Mouse (Mus musculus) frontal cortex, adult (tissue): ENCODE measurements around the gene Dr1.
"Not testable (repeated sequence)": the region's sequence is repeated elsewhere in the genome, so short reads cannot be mapped to it uniquely, and the experiment has no call there.

Experiments
- ATAC-seq: cut with Nextera tagmentation; 2 replicates; pipeline ENCODE4 v1.9.2; 2017; ENCODE audit warnings: mild to moderate bottlenecking, moderate library complexity, mixed read lengths; ENCODE audit not compliant: low TSS enrichment

Gene Dr1

DNA sequence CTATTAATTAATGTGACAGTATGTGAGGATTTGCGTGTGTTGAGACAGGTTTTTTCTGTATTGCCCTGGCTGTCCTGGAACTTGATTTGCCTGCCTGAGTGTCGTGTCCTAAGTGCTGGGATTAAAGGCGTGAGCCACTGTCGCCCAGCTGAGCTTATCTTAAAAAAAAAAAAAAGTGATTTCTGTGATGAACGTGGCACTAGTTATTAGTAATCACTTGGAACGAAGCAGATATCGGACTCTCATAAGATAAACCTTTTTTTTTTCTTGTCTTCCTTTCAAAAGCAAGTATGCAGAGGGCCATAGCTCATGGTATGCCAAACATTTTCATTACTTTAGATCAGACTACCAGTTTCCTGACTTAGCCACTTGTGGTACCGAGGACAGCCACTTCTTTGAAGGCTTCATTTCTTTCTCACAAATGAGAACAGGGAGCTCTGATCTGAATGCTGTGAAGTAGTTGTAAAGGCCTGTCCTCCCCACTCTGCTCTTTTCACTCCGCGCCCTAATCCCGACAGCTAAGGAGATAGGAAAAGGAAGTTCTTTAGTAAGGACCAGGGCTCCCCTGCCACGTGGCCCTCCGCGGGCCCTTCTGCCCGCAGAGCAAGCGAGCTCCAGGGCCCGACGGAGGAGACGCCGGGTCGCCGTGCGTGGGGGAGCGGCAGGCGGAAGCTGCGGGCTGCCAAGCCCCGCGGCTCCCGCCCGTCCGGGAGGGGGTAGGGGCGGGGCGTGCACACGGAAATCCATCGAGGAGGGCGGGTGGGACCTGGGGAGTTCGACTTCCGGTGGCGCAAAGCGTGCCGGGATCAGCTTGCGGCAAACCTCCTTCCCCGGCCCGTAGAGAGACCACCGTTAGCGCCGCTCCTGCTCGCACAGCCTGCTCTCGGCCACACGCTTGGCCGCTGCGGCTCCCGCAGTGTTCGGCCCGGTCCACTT, at the start of gene Dr1:
Gene Dr1 (plus strand): TSS at position 771 of the 936 bp plus-strand sequence.
- peak; percentile 99 for ATAC-seq

DNA sequence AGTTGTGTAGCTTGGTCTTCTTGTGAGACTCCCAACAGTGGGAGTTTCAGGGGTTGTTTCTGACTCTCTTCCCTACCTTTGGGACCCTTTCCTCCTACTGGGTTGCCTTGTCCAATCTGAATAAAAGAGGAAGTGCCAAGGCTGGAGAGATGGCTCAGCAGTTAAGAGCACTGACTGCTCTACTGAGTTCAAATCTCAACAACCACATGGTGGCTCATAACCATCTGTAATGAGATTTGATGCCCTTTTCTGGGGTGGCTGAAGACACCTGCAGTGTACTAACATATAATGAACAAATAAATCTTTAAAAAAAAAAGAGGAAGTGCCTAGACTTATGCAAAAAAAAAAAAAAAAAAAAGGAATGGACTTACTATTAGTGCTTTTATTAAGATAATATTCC, 44.6 kb upstream of the Dr1 start:
- ATAC-seq, result no peak

DNA sequence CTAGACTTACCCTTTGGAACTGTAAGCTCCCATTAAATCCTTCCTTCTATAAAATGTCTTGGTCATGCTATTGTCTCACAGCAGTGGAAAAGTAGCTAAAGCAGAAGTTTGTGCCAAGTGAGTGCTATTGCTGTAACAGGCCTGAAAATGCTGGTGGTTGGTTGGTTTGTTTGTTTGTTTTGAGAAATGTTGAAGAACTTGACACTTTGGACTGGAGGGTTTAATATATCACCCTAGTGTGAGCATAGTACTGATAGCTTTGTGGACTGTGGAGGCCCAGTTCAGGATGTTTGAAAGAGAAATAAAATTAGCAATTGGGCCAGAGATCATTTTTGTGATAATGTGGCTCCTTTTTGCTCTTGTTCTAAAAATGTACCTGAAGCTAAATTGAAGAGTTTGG, 42.5 kb upstream of the Dr1 start:
- ATAC-seq, result no peak

DNA sequence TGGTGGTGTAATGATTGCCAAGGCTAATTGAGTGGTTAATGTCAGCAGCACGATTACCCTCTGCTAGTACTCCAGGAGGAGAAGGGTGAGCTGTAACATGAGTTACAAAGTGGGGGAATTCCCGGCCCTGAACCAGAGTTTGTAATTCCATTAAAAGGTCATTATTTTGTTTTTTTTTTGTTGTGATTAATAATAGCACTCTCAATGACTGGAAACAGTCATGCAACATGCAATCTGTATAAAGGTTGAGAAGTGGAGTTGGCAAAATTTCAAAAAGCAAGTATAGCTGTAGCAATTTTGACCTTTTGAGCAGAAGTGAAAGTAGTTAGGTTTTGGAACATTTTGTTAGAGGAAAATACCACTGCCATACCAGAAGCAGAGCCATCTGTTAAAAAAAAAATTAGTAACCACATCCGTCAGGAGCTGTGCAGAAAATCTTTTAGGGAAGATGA, 22.4 kb upstream of the Dr1 start:
- no peak for ATAC-seq

DNA sequence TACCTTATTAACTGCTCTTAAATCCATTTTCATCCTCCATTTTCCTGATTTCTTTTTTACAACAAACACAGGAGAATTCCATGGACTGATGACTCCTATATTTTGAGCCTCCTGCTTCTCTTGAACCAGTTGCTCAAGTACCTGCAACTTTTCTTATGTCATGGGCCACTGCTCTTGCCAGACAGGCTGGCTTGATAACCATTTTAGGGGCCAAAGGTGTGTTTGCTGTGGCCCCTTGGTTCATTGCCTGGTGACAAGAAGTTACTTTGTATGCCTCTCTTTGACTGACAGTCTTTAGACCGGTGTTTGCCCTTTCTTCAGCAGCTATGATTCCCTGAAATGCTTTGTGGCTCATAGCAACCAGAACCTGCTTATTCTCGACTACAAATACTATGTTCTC, 18.7 kb upstream of the Dr1 start:
- no peak for ATAC-seq

DNA sequence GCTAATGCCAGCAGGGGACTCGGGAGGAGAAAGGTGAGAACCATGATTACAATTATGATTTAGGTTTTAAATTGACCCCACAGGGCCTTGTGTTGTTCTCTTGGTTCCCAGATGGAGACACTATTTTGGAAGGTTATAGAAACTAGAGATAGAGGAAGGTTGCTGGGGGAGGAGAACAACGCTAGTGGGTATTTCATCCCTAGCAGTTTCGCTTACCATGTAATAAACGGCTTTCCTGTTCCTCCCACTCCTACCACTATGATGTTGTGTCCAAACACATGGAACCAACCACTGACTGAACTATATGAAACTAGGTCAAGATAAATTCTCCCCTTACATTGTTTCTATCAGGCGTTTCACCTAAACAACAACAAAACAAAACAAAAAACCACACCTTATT, 13.4 kb upstream of the Dr1 start:
- no peak for ATAC-seq

DNA sequence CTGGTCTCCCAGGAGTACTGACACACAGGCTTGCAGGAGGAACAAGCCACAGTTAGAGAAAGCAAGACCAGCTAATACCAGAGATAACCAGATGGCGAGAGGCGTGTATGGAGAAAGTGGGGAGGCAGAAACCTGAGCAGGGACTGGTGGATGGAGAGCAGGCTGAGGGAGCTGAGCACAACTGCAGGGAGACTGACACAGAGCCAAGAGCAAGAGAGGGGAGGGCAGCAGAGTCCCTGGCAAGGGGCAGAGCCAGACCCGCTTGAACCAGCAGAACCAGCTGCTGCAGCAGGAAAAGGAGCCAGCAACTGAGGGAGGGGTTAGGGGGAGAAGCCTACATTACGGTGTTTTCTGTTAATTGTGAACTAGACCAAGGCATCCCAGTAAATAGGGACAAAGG, 6.0 kb upstream of the Dr1 start:
- peak; percentile 34 for ATAC-seq

DNA sequence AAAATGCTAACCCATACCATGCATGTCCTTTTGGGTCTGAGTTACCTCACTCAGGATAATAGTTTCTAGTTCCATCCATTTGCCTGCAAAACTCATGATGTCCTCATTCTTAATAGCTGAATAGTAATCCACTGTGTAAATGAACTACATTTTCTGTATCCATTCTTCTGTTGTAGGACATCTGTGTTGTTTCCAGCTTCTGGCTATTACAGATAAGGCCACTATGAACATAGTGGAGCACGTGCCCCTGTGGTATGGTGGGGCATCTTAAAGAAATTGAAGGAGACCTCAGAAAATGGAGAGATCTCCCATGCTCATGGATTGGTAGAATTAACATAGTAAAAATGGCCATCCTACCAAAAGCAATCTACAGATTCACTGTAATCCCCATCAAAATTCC, 4.9 kb upstream of the Dr1 start:
- not testable (repeated sequence) for ATAC-seq

DNA sequence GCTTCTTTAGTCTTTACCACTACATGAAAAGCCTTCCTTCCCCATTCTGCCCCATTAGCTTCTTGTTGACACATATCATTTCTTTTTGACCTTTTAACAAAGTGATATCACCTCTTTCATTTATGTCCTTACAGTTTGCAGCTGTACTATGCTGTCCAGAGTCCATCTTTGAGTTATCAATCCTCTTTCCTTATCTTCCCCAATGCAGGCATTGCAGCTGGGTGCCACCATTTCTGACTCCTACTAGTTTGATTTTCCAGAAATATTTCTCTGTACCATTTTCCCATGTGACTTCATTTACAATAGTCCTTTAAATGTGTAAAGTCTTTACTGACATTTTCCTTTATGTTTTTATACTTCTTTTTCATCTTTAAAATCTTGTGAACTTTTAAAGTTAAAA, 1.7 kb upstream of the Dr1 start:
- ATAC-seq, result no peak

DNA sequence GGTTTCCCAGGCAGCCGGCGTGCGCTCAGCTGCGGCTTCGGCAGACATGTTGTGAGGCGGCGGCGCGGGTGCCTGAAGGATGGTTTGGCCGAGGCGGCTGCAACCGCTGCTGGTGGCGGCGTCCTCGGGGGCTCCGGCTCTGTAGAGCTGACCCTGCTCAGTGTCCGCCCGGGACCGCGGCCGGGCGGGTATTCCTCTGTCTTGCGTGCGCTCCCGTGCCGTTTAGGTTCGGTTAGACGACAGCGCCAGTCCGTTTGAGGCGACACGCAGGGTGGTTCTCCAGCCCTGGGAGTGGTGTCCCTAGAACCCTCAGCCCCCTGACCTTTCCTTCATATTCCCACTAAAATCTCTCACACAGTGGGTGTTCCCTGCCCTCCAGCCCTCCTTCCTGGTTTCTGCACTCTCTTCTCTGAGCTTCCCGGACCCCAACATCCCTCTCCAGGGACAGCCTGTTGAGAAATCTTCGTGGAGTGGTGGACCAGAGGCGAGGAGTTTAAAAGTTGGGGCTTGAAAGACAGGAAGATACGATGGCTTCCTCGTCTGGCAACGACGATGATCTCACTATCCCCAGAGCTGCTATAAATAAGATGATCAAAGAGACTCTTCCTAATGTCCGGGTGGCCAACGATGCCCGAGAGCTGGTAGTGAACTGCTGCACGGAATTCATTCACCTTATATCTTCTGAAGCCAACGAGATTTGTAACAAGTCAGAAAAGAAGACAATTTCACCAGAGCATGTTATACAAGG, 540 bp downstream of the Dr1 start:
- ATAC-seq, result peak; percentile 60

DNA sequence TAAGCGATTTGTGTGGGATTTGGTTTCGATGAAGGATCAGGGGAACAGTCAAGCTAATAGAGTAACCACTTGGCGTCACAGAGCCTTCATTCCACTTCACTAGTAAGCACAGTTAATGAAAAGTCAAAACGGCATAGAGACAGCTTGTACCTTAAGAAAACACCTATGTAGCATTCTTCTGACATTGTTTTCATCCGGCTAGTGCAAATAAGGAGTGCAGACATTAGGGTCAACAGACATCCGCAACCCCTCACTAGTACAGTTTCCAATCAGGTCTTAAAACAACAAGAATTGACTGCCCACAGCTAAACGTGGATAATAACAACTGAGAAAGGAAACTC, 1.1 kb downstream of the Dr1 start:
- ATAC-seq, result no peak

DNA sequence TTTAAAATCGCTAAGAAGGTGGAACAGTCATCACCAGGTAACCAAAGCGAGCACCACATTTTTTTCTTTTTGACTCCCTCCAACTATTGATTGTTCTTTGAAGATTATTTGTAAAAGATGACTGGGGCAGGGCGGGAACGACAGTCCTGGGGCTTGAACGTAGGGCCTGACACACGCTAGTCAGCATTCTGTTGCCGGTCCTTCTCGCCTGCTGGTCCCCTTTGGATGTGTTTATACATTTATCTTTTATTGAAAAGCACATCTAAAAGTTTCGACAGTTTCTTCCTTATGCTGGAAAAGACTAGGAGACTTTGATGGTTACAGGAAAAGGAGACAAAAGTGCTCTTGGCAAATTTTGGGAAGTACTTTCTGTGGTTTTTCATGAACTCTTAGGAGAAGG, 1.7 kb downstream of the Dr1 start:
- no peak for ATAC-seq

DNA sequence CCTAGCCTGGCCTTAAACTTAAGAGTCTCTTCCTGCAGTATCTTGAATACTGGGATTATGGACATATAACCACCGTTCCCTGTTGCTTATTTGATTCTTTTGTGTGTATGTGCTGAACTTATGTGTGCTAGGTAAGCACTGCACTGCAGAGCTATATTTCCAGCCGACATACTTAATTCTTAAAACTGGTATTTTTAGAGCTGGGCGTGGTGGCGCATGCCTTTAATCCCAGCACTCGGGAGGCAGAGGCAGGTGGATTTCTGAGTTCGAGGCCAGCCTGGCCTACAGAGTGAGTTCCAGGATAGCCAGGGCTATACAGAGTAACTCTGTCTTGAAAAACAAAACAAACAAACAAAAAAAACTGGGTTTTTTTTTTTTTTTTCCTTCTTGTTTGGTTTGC, 2.6 kb downstream of the Dr1 start:
- ATAC-seq, result not testable (repeated sequence)

DNA sequence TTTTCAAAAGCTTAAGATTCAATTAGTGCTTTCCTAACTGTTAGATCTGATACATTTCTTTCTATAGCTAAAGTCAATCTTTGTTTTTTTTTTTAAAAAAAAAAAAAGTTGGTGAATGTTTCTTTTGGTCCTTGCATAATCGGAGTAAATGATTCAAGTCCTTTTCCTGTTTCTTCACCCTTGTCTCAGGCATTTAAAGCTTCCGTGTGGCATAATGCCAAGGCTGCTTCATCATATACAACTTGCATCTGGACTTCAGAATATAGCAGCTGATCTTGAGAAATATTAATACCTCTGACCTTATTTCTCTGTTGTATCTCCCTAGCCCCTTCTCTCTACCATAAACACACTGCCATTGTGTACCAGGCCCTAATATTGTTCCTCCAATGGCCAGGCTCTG, 18.3 kb downstream of the Dr1 start:
- ATAC-seq, result no peak

DNA sequence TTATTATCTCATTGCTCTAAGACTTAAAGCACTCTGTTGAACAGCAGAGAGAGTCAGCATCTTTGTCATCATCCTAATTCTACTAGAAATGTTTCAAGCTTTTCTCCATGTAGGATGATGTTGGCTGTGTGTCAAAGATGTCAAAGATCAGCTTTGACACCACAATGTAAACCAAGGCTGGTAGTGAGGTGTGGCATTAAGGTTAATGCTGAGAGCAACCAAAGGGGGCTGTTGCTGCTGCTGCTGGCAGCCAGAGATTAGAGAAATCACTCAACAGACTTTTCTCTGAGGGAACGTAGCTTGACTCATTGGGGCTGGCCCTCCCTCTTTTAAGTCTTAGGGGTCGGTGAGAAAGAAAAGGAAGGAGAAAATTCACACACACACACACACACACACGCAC, 32.9 kb downstream of the Dr1 start:
- no peak for ATAC-seq

DNA sequence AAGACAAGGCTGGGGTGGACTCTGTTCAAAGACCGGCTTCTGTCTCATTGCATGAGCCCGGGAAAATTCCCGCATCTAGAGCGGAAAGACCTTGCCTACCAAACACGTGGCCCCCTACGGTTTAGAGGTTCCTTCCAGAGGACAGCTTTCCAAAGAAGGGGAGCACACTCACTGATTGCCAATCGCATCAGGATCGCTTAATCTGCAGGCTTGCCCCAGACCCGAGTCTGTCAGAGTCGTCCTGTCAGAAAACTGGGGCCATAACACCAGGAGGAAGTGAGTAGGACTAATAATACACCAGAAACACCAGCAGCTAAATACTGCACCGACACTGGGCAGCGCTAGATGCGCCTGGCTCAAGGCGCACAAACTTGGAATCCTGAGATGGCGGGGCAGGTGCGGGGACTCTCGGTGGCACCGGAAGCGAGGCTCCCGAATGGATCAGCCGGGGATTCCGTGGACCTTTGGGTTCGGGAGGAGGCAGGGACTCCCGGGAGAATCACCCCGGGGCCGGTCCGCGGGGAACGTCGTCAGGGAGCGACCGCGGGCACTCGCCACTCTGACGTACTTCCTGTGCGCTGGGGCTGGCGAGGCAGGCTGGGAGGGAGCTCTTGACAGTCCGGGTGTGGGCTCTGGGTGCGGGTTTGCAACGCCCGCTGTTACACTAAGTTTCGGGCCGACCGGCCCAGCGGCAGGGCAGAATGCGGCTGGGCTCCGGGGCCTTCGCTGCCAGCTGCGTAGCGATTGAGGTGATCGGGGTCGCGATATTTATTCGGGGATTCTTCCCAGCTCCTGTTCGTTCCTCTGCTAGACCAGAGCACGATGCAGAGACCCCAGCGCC, 43.7 kb downstream of the Dr1 start, which contains the start of gene Pigg:
Gene Pigg (plus strand): TSS at position 386 of the 841 bp plus-strand sequence.
- peak; percentile 99 for ATAC-seq

DNA sequence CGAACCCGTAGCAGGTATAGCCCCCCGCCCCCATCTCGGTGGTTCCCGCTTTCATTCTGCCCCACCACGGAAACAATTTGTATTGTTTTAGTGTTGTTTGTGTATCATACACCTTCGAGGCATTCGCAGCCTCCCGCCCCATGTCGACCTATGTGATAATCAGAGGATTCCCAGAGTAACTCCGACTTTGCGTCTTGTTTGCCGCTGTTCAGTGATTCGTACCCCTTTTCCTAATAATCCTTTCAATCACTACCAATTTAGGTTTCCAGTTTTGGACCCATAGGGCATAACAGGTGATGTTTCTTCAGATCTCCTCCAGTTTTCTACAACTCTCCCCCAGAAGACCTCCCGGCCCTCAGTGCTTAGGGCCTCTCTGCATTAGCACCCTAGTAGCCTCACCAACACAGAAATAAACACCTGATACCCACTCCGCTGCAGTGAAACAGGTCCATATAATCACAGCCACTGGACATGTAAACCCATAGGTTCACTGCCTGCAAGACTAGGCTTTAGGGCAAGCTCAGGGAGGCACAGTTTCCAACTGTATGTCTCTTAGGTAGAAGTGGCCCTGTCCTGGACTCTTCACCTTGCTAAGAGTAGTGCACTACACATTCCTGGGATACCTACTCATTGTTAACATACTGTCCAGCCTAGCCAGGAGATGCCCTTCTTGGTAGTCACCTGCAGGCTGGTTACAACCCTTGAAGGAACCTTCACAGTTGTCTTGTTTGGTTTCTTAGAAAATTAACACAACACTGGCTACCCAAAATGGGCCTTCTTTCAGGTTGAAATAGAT, 44.6 kb downstream of the Dr1 start:
- no peak for ATAC-seq
